Mouse (Mus musculus) lung, postnatal 0 days (tissue): Measurements from ENCODE around the gene Tspan9.

Experiments used
- CTCF ChIP-seq: IDR thresholded peaks from 2 replicates; pipeline ENCODE4 v1.5.1; 2016; ENCODE audit warnings: antibody characterized with exemption, mild to moderate bottlenecking
- EP300 ChIP-seq: IDR thresholded peaks from 2 replicates; pipeline ENCODE4 v1.6.1; 2016; ENCODE audit warnings: antibody characterized with exemption, mild to moderate bottlenecking, control low read depth

DNA sequence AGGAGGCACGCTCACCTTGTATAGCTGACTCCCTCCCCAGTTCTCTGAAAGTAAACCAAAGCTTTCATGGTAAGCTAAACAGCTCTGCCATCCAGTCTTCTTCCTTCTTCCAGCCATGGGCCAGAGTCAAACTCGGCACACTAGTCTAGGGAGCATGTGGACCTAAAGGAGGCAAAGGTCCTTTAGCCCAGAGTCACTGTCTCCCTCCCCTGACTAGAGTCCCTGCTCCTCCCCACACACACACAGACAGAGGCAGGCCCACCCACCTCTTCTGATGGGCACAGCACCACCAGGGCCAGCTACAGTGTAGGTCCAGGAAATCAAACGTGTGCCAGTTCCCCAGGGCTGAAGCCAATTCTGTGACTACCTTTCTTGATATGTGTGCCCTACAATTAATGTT lies 16.1 kb downstream of the Tspan9 start:
- TF ChIP-seq EP300: no peak
- no peak for TF ChIP-seq CTCF
